Mouse (Mus musculus) MEL (cell line): ENCODE results near the gene Adgrg4. TPM values are rescaled to one million over a fixed set of nuclear protein-coding genes. Genes with fewer than 3 reads are reported as not detected.

Experiments
- DNase-seq: peaks from one replicate; pipeline ENCODE4 v3.0.0; 2011; ENCODE audit warnings: low read depth, low spot score
- H3K27ac ChIP-seq: 2 replicates; pipeline ENCODE4 v1.5.1; 2012; ENCODE audit warnings: low read depth, mild to moderate bottlenecking, control low read depth, low read length, moderate library complexity; ENCODE audit not compliant: control insufficient read depth
- H3K27me3 ChIP-seq, 2 experiments: fragments of 150-350 bp in 1 of 2; sonication (generic) in 1 of 2; 2 replicates each; pipeline ENCODE4 v1.6.1; 2012; ENCODE audit warnings: low read length in 2 of 2, mild to moderate bottlenecking in 2 of 2, improper control_type of control experiment in 1 of 2, moderate library complexity in 1 of 2; ENCODE audit not compliant: insufficient read depth in 2 of 2, control insufficient read depth in 1 of 2
- H3K36me3 ChIP-seq, 2 experiments: 2 replicates each; pipeline ENCODE4 v1.6.1; 2012 to 2014; ENCODE audit warnings: low read length in 2 of 2, improper control_type of control experiment in 1 of 2, inconsistent platforms in 1 of 2, mild to moderate bottlenecking in 1 of 2; ENCODE audit not compliant: insufficient read depth in 2 of 2, control insufficient read depth in 1 of 2
- H3K4me1 ChIP-seq, 2 experiments: fragments of 150-350 bp in 1 of 2; sonication (generic) in 1 of 2; 2 replicates each; pipeline ENCODE4 v1.6.1; 2012; ENCODE audit warnings: low read length in 2 of 2, improper control_type of control experiment in 1 of 2, mild to moderate bottlenecking in 1 of 2; ENCODE audit not compliant: insufficient read depth in 2 of 2, control insufficient read depth in 1 of 2
- H3K4me3 ChIP-seq, 2 experiments: fragments of 150-350 bp in 1 of 2; sonication (generic) in 1 of 2; 2 replicates each; pipeline ENCODE4 v1.5.1; 2012; ENCODE audit warnings: low read depth in 2 of 2, low read length in 2 of 2, mild to moderate bottlenecking in 2 of 2, moderate library complexity in 2 of 2, control low read depth in 1 of 2, improper control_type of control experiment in 1 of 2; ENCODE audit not compliant: control insufficient read depth in 1 of 2, insufficient read depth in 1 of 2
- H3K79me2 ChIP-seq: 2 replicates; pipeline ENCODE4 v1.6.1; 2012; ENCODE audit warnings: mild to moderate bottlenecking, low read length, moderate library complexity; ENCODE audit not compliant: control insufficient read depth, poor library complexity, insufficient read depth
- H3K9ac ChIP-seq: 2 replicates; pipeline ENCODE4 v1.6.1; 2012; ENCODE audit warnings: low read depth, mild to moderate bottlenecking, control low read depth, low read length, moderate library complexity; ENCODE audit not compliant: control insufficient read depth, poor library complexity, severe bottlenecking
- H3K9me3 ChIP-seq: fragments of 150-350 bp; sonication (generic); replicated peaks from 2 replicates; pipeline ENCODE4 v1.6.1; 2012; ENCODE audit warnings: mild to moderate bottlenecking, low read length, improper control_type of control experiment, moderate library complexity; ENCODE audit not compliant: insufficient read depth
- CTCF ChIP-seq, 3 experiments: IDR thresholded peaks in 2 of 3; conservative IDR thresholded peaks in 1 of 3; 2 replicates each; pipeline ENCODE4 v1.5.1; 2011 to 2012; ENCODE audit warnings: low read length in 3 of 3, low read depth in 2 of 3, mild to moderate bottlenecking in 2 of 3, improper control_type of control experiment in 1 of 3, inconsistent platforms in 1 of 3, mixed read lengths in 1 of 3, moderate library complexity in 1 of 3; ENCODE audit not compliant: control insufficient read depth in 1 of 3, insufficient read depth in 1 of 3, poor library complexity in 1 of 3, severe bottlenecking in 1 of 3
- EP300 ChIP-seq, 2 experiments: IDR thresholded peaks; 2 replicates each; pipeline ENCODE4 v1.6.1; 2011; ENCODE audit warnings: improper control_type of control experiment in 2 of 2, low read length in 2 of 2, low read depth in 1 of 2, mild to moderate bottlenecking in 1 of 2
- HCFC1 ChIP-seq: IDR thresholded peaks from 2 replicates; pipeline ENCODE4 v1.6.1; 2012; ENCODE audit warnings: low read depth, mild to moderate bottlenecking, inconsistent platforms, low read length, improper control_type of control experiment, moderate library complexity
- JUND ChIP-seq: IDR thresholded peaks from 2 replicates; pipeline ENCODE4 v1.6.1; 2011; ENCODE audit warnings: low read depth, mild to moderate bottlenecking, improper control_type of control experiment, low read length
- KAT2A ChIP-seq: conservative IDR thresholded peaks from 2 replicates; pipeline ENCODE4 v1.6.1; 2012; ENCODE audit warnings: low read depth, low read length, improper control_type of control experiment, inconsistent platforms
- MAZ ChIP-seq: IDR thresholded peaks from 2 replicates; pipeline ENCODE4 v1.6.1; 2012; ENCODE audit warnings: low read depth, mild to moderate bottlenecking, inconsistent platforms, low read length, improper control_type of control experiment
- MEF2A ChIP-seq: IDR thresholded peaks from 2 replicates; pipeline ENCODE4 v1.6.1; 2014; ENCODE audit warnings: low read depth, mild to moderate bottlenecking, inconsistent platforms, low read length, improper control_type of control experiment; ENCODE audit not compliant: poor library complexity, insufficient replicate concordance, severe bottlenecking; ENCODE audit errors: extremely low read depth
- MXI1 ChIP-seq: IDR thresholded peaks from 2 replicates; pipeline ENCODE4 v1.6.1; 2011; ENCODE audit warnings: mild to moderate bottlenecking, low read depth, low read length, improper control_type of control experiment
- MYB ChIP-seq: IDR thresholded peaks from 2 replicates; pipeline ENCODE4 v1.6.1; 2011; ENCODE audit warnings: mild to moderate bottlenecking, low read depth, low read length, improper control_type of control experiment
- MYC ChIP-seq: IDR thresholded peaks from 2 replicates; pipeline ENCODE4 v1.6.1; 2011; ENCODE audit warnings: low read depth, mild to moderate bottlenecking, low read length, improper control_type of control experiment, moderate library complexity
- NELFE ChIP-seq: IDR thresholded peaks from 2 replicates; pipeline ENCODE4 v1.6.1; 2011; ENCODE audit warnings: low read depth, low read length, improper control_type of control experiment
- NRF1 ChIP-seq: IDR thresholded peaks from 2 replicates; pipeline ENCODE4 v1.6.1; 2014; ENCODE audit warnings: low read depth, mild to moderate bottlenecking, inconsistent platforms, low read length, improper control_type of control experiment, moderate library complexity; ENCODE audit not compliant: poor library complexity, insufficient read depth, severe bottlenecking
- POLR2A ChIP-seq, 2 experiments: IDR thresholded peaks; 2 replicates each; pipeline ENCODE4 v1.6.1; 2011 to 2012; ENCODE audit warnings: low read length in 2 of 2, mild to moderate bottlenecking in 2 of 2, control low read depth in 1 of 2, improper control_type of control experiment in 1 of 2, low read depth in 1 of 2, moderate library complexity in 1 of 2; ENCODE audit not compliant: control insufficient read depth in 1 of 2, insufficient read depth in 1 of 2, poor library complexity in 1 of 2
- POLR2AphosphoS2 ChIP-seq: IDR thresholded peaks from 2 replicates; pipeline ENCODE4 v1.6.1; 2011; ENCODE audit warnings: low read length, improper control_type of control experiment
- POLR2AphosphoS5 ChIP-seq: IDR thresholded peaks from 2 replicates; pipeline ENCODE4 v1.6.1; 2012; ENCODE audit warnings: low read depth, borderline replicate concordance, mild to moderate bottlenecking, inconsistent platforms, low read length, moderate library complexity, mixed read lengths
- RAD21 ChIP-seq: IDR thresholded peaks from 2 replicates; pipeline ENCODE4 v1.6.1; 2011; ENCODE audit warnings: mild to moderate bottlenecking, low read depth, low read length, improper control_type of control experiment
- RCOR1 ChIP-seq: IDR thresholded peaks from 2 replicates; pipeline ENCODE4 v1.6.1; 2012; ENCODE audit warnings: low read depth, mild to moderate bottlenecking, inconsistent platforms, low read length, improper control_type of control experiment
- SIN3A ChIP-seq: IDR thresholded peaks from 2 replicates; pipeline ENCODE4 v1.6.1; 2012; ENCODE audit warnings: low read length, improper control_type of control experiment, inconsistent platforms
- TAL1 ChIP-seq: IDR thresholded peaks from 2 replicates; pipeline ENCODE4 v1.6.1; 2012; ENCODE audit warnings: mild to moderate bottlenecking, inconsistent platforms, low read length, moderate library complexity, mixed read lengths
- TCF12 ChIP-seq: IDR thresholded peaks from 2 replicates; pipeline ENCODE4 v1.6.1; 2014; ENCODE audit warnings: low read depth, mild to moderate bottlenecking, inconsistent platforms, low read length, improper control_type of control experiment, moderate library complexity
- UBTF ChIP-seq: IDR thresholded peaks from 2 replicates; pipeline ENCODE4 v1.6.1; 2012; ENCODE audit warnings: low read depth, mild to moderate bottlenecking, inconsistent platforms, low read length, improper control_type of control experiment, moderate library complexity, borderline replicate concordance; ENCODE audit not compliant: insufficient read depth
- USF1 ChIP-seq: IDR thresholded peaks from 2 replicates; pipeline ENCODE4 v1.6.1; 2014; ENCODE audit warnings: low read depth, mild to moderate bottlenecking, inconsistent platforms, low read length, improper control_type of control experiment, moderate library complexity
- polyA plus RNA-seq, 2 experiments: library from polyadenylated mRNA; stranded (reverse) in 1 of 2; unstranded in 1 of 2; fragments of >175 nt in 1 of 2; fragments of >200 nt in 1 of 2; gene quantifications; 2 replicates each; pipeline versions ENCODE4 v1.2.1 to v1.2.4; 2012; ENCODE audit warnings: low replicate concordance in 2 of 2, low read depth in 1 of 2; ENCODE audit not compliant: insufficient read length in 2 of 2, insufficient read depth in 1 of 2, missing spikeins in 1 of 2
- total RNA-seq: library from RNA; depleted of rRNA; stranded (reverse); fragments of 300-350 nt; gene quantifications from 2 replicates; pipeline ENCODE4 v1.2.3, GENCODE M21; 2012

Adgrg4 gene
- total and polyA plus RNA-seq, 3 experiments: not detected

- Histone ChIP-seq H3K27ac (no peak overlapping the region), H3K4me3 (no peak overlapping the region)
- TF ChIP-seq UBTF (no peak), USF1 (no peak), NELFE (no peak), SIN3A (no peak), EP300 (IDR thresholded peaks at IDR 0.05; ENCODE audit: low read depth in 1 of 2, low read length in 2 of 2) (no peak), RAD21 (no peak), MEF2A (no peak), MYC (no peak), MXI1 (no peak), TAL1 (no peak), NRF1 (no peak), HCFC1 (no peak), POLR2AphosphoS2 (no peak)
- TF ChIP-seq, all 39 proteins: peak for 0
- Histone ChIP-seq H3K27me3 (no peaks in the 10 kb centered on the region), H3K9ac (no peak overlapping the region), H3K36me3 (no peaks in the 10 kb centered on the region), H3K79me2 (no peaks in the 10 kb centered on the region), H3K4me1 (no peaks in the 10 kb centered on the region), H3K9me3 (no peaks in the 10 kb centered on the region)
- DNase-seq: no peak
Observed at GRCm38 (mm10) chrX:56841255-56841654, 28.7 kb upstream of the Adgrg4 start.

GRCm38 (mm10) chrX:57012891-57013290 lies 142.9 kb downstream of the Adgrg4 start:
- H3K27ac ChIP-seq: no peak overlapping the region
- H3K9me3 ChIP-seq: no peaks in the 10 kb centered on the region
- no peaks in the 10 kb centered on the region for H3K79me2 ChIP-seq
- no peak overlapping the region for H3K9ac ChIP-seq
- DNase-seq: no peak
- H3K4me3 ChIP-seq: no peak overlapping the region
- H3K27me3 ChIP-seq: no peaks in the 10 kb centered on the region
- H3K36me3 ChIP-seq: no peaks in the 10 kb centered on the region
- H3K4me1 ChIP-seq: no peaks in the 10 kb centered on the region
- TF ChIP-seq TCF12 (no peak), POLR2AphosphoS5 (no peak), MAZ (no peak), KAT2A (no peak), RCOR1 (no peak), CTCF (IDR thresholded peaks at IDR 0.05 in 2 of 3, conservative IDR thresholded peaks at IDR 0.05 in 1 of 3; ENCODE audit: control insufficient read depth in 1 of 3, insufficient read depth in 1 of 3, low read depth in 2 of 3, low read length in 3 of 3, poor library complexity in 1 of 3, severe bottlenecking in 1 of 3) (no peak), MXI1 (no peak), EP300 (IDR thresholded peaks at IDR 0.05; ENCODE audit: low read depth in 1 of 2, low read length in 2 of 2) (no peak), JUND (no peak), MYB (no peak), POLR2A (IDR thresholded peaks at IDR 0.05; ENCODE audit: control insufficient read depth in 1 of 2, insufficient read depth in 1 of 2, low read depth in 1 of 2, low read length in 2 of 2, poor library complexity in 1 of 2) (no peak), SIN3A (no peak)
